In genomic region chrX:11204135-11204534, GRCm38 (mm10) we compare ENCODE assay signal across 17 mouse cellular contexts.
"Had no signal": no experiment of that assay in that cellular context is flagged by ENCODE, and none has a peak within 500 bp of the region (broad histone marks: within the 10 kb centered on the region; RNA-seq: fewer than 3 reads in every experiment).

No protein-coding gene starts in this region.

- H3K4me1 ChIP-seq: lung, embryonic 15.5 days; megakaryocyte, embryonic 14.5 days; midbrain, embryonic 13.5 days; midbrain, embryonic 15.5 days; neural tube, embryonic 12.5 days; stomach, embryonic 15.5 days had no signal

- H3K9me3 ChIP-seq: lung, embryonic 15.5 days; megakaryocyte, embryonic 14.5 days; midbrain, embryonic 13.5 days; midbrain, embryonic 15.5 days; neural tube, embryonic 12.5 days; stomach, embryonic 15.5 days had no signal

- H3K9ac ChIP-seq: lung, embryonic 15.5 days; midbrain, embryonic 13.5 days; midbrain, embryonic 15.5 days; neural tube, embryonic 12.5 days; stomach, embryonic 15.5 days had no signal

- H3K4me2 ChIP-seq: lung, embryonic 15.5 days; midbrain, embryonic 11.5 days; midbrain, embryonic 13.5 days; midbrain, embryonic 15.5 days; neural tube, embryonic 12.5 days; stomach, embryonic 15.5 days had no signal

- ATAC-seq: lung, postnatal 0 days; midbrain, embryonic 13.5 days; midbrain, embryonic 15.5 days had no signal

- H3K27ac ChIP-seq: lung, embryonic 15.5 days; macrophage; midbrain, embryonic 13.5 days; midbrain, embryonic 15.5 days; neural tube, embryonic 12.5 days; stomach, embryonic 15.5 days; stomach, postnatal 0 days had no signal

- H3K4me3 ChIP-seq: lung, embryonic 15.5 days; megakaryocyte, embryonic 14.5 days; midbrain, embryonic 13.5 days; midbrain, embryonic 15.5 days; neural tube, embryonic 12.5 days; stomach, embryonic 15.5 days had no signal

- DNase-seq: lung, adult 2 months; lung, postnatal 14 days; lung, postnatal 36 days; right cerebral cortex, postnatal 14 days; thymus, adult 2 months; thymus, postnatal 25 days; thymus, postnatal 4 days had no signal

- H3K27me3 ChIP-seq: lung, embryonic 15.5 days; midbrain, embryonic 13.5 days; midbrain, embryonic 15.5 days; neural tube, embryonic 12.5 days; stomach, embryonic 15.5 days had no signal

- H3K36me3 ChIP-seq: lung, embryonic 15.5 days; midbrain, embryonic 13.5 days; midbrain, embryonic 15.5 days; neural tube, embryonic 12.5 days; stomach, embryonic 15.5 days had no signal
